Mouse (Mus musculus): Measurements from ENCODE around the gene Ahnak2. TPM values are rescaled to one million over a fixed set of nuclear protein-coding genes. Genes with fewer than 3 reads are reported as not detected.

Gene Ahnak2
- polyA plus RNA-seq, 1 experiment from 2014 or later: 0.36 TPM

GRCm38 (mm10) chr12:112744211-112744610 is 58.2 kb downstream of the Ahnak2 start:
- WGBS (ENCODE audit: insufficient replicate concordance): 68% methylated on average over 11 of the region's 11 CpGs
- TF ChIP-seq CTCF (IDR thresholded peaks at IDR 0.05; ENCODE audit: low read depth) (no peak), EP300 (IDR thresholded peaks at IDR 0.05; ENCODE audit: low read depth) (no peak)
- H3K9ac ChIP-seq (replicated peaks): no peak overlapping the region
- peaks cover 3% of the 10 kb centered on the region; the same call in 1 of the 2 replicates for H3K4me1 ChIP-seq (ENCODE audit: insufficient read depth)
- no peak overlapping the region for H3K27ac ChIP-seq (ENCODE audit: low read depth)
- no peaks in the 10 kb centered on the region for H3K27me3 ChIP-seq (ENCODE audit: insufficient read depth, low read length)
- ATAC-seq: no peak
- H3K9me3 ChIP-seq (ENCODE audit: low read length): no peaks in the 10 kb centered on the region
- H3K4me2 ChIP-seq (ENCODE audit: low read depth, low read length): no peak overlapping the region
- H3K36me3 ChIP-seq (replicated peaks; ENCODE audit: insufficient read depth, low read length): no peaks in the 10 kb centered on the region
- DNase-seq: no peak
- no peak overlapping the region for H3K4me3 ChIP-seq (ENCODE audit: low read depth, low read length)

GRCm38 (mm10) chr12:112743168-112743975 is 59.1 kb downstream of the Ahnak2 start:
- H3K4me2 ChIP-seq (ENCODE audit: low read depth, low read length): peak overlapping the region; percentile 33; the same call in 1 of the 2 replicates
- no peak overlapping the region for H3K27ac ChIP-seq (ENCODE audit: low read depth)
- no peaks in the 10 kb centered on the region for H3K9me3 ChIP-seq (ENCODE audit: low read length)
- peaks cover 3% of the 10 kb centered on the region; the same call in 1 of the 2 replicates for H3K4me1 ChIP-seq (ENCODE audit: insufficient read depth)
- WGBS (ENCODE audit: insufficient replicate concordance): 42% methylated on average over 25 of the region's 25 CpGs
- H3K4me3 ChIP-seq (ENCODE audit: low read depth, low read length): no peak overlapping the region
- peak; percentile 77 for ATAC-seq
- no peak overlapping the region for H3K9ac ChIP-seq (replicated peaks)
- no peaks in the 10 kb centered on the region for H3K27me3 ChIP-seq (ENCODE audit: insufficient read depth, low read length)
- peak; percentile 77 for DNase-seq
- TF ChIP-seq EP300 (IDR thresholded peaks at IDR 0.05; ENCODE audit: low read depth) (no peak), CTCF (IDR thresholded peaks at IDR 0.05; ENCODE audit: low read depth) (peak; percentile 89)
- no peaks in the 10 kb centered on the region for H3K36me3 ChIP-seq (replicated peaks; ENCODE audit: insufficient read depth, low read length)

DNA sequence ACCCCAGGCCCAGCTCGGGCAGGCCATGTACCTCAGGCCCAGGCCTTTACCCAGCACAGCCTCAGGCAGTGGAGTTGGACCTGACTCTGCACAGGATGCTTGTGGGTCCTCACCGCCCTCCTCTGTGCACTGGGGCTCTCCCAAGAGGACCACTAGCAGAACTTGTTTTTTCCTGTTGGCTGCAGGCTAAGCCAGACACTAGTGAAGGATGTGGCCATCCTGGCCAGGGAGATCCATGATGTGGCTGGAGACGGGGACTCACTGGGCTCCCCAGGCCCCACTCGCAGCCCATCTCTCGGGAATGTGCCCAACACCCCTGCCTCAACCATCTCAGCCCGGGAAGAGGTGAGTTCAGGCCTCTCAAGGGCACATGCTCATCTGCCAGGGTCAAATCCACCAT is 59.7 kb downstream of the Ahnak2 start:
- ATAC-seq (peak; percentile 4; the same call in 1 of the 2 replicates), DNase-seq (no peak)
- no peak overlapping the region for H3K9ac ChIP-seq (replicated peaks)
- TF ChIP-seq CTCF (IDR thresholded peaks at IDR 0.05; ENCODE audit: low read depth): no peak
- no peak for TF ChIP-seq EP300 (IDR thresholded peaks at IDR 0.05; ENCODE audit: low read depth)
- no peaks in the 10 kb centered on the region for H3K9me3 ChIP-seq (ENCODE audit: low read length)
- no peaks in the 10 kb centered on the region for H3K36me3 ChIP-seq (replicated peaks; ENCODE audit: insufficient read depth, low read length)
- peaks cover 3% of the 10 kb centered on the region; the same call in 1 of the 2 replicates for H3K4me1 ChIP-seq (ENCODE audit: insufficient read depth)
- no peaks in the 10 kb centered on the region for H3K27me3 ChIP-seq (ENCODE audit: insufficient read depth, low read length)
- H3K4me3 ChIP-seq (ENCODE audit: low read depth, low read length): no peak overlapping the region
- 45% methylated on average over 6 of the region's 6 CpGs for WGBS (ENCODE audit: insufficient replicate concordance)
- H3K4me2 ChIP-seq (ENCODE audit: low read depth, low read length): no peak overlapping the region
- H3K27ac ChIP-seq (ENCODE audit: low read depth): no peak overlapping the region

- Histone ChIP-seq H3K9me3 (ENCODE audit: low read length) (no peaks in the 10 kb centered on the region), H3K4me3 (ENCODE audit: low read depth, low read length) (no peak overlapping the region), H3K36me3 (replicated peaks; ENCODE audit: insufficient read depth, low read length) (0 out of 2 replicates have a peak, but pooled peaks cover 2% of the 10 kb centered on the region), H3K27ac (ENCODE audit: low read depth) (no peak overlapping the region), H3K9ac (replicated peaks) (no peak overlapping the region), H3K27me3 (ENCODE audit: insufficient read depth, low read length) (no peaks in the 10 kb centered on the region), H3K4me1 (ENCODE audit: insufficient read depth) (peaks cover 3% of the 10 kb centered on the region; the same call in 1 of the 2 replicates), H3K4me2 (ENCODE audit: low read depth, low read length) (no peak overlapping the region)
- 89% methylated on average over 24 of the region's 24 CpGs for WGBS (ENCODE audit: insufficient replicate concordance)
- TF ChIP-seq EP300 (IDR thresholded peaks at IDR 0.05; ENCODE audit: low read depth) (no peak), CTCF (IDR thresholded peaks at IDR 0.05; ENCODE audit: low read depth) (no peak)
- ATAC-seq (no peak), DNase-seq (no peak)
These were observed 63.4 kb downstream of the Ahnak2 start for GRCm38 (mm10) chr12:112739023-112739568.

DNA sequence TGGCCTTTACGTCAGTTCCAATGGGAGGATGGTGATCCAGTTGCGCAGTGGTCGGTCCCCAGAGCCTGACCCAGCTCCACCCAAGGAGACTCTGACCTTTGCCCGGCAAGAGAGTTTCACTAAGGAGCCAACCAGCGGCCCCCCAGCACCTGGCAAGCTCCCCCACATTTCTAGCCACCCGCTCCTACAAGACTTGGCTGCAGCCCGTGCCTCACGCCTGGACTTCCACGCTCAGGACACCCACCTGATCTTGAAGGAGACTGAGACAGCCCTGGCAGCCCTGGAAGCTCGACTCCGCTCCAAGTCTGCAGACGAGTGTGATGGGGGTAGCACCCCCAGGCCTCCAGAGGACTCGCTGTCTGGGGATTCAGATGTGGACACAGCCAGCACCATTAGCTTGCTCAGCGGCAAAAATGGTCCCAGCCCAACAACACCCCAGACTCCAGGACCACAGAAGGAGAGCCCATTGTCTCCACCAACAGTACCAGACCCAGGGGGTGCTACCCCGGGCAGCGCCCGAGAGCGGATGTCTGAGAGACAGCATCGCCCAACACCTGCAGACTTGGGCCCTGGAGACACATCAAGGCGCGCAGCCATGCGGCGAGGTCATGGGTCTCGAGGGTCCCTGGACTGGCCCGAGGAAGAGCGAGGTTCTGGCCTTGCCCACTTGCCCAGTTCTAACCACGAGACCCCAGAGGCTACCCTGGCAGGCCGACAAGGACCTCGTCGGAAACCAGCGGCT is 64.0 kb downstream of the Ahnak2 start:
- DNase-seq (no peak), ATAC-seq (no peak)
- Histone ChIP-seq H3K9ac (replicated peaks) (no peak overlapping the region), H3K9me3 (ENCODE audit: low read length) (no peaks in the 10 kb centered on the region), H3K27ac (ENCODE audit: low read depth) (no peak overlapping the region), H3K36me3 (replicated peaks; ENCODE audit: insufficient read depth, low read length) (0 out of 2 replicates have a peak, but pooled peaks cover 2% of the 10 kb centered on the region), H3K4me1 (ENCODE audit: insufficient read depth) (peaks cover 3% of the 10 kb centered on the region; the same call in 1 of the 2 replicates), H3K4me3 (ENCODE audit: low read depth, low read length) (no peak overlapping the region), H3K27me3 (ENCODE audit: insufficient read depth, low read length) (no peaks in the 10 kb centered on the region), H3K4me2 (ENCODE audit: low read depth, low read length) (no peak overlapping the region)
- WGBS (ENCODE audit: insufficient replicate concordance): 89% methylated on average over 31 of the region's 31 CpGs
- no peak for TF ChIP-seq EP300 (IDR thresholded peaks at IDR 0.05; ENCODE audit: low read depth)
- no peak for TF ChIP-seq CTCF (IDR thresholded peaks at IDR 0.05; ENCODE audit: low read depth)

GRCm38 (mm10) chr12:112737761-112738160 is 64.7 kb downstream of the Ahnak2 start:
- Histone ChIP-seq H3K9me3 (ENCODE audit: low read length) (no peaks in the 10 kb centered on the region), H3K36me3 (replicated peaks; ENCODE audit: insufficient read depth, low read length) (0 out of 2 replicates have a peak, but pooled peaks cover 2% of the 10 kb centered on the region), H3K9ac (replicated peaks) (no peak overlapping the region), H3K27me3 (ENCODE audit: insufficient read depth, low read length) (no peaks in the 10 kb centered on the region), H3K4me2 (ENCODE audit: low read depth, low read length) (no peak overlapping the region), H3K4me1 (ENCODE audit: insufficient read depth) (peaks cover under 1% of the 10 kb centered on the region; the same call in 1 of the 2 replicates), H3K4me3 (ENCODE audit: low read depth, low read length) (no peak overlapping the region), H3K27ac (ENCODE audit: low read depth) (no peak overlapping the region)
- no peak for ATAC-seq
- 91% methylated on average over 14 of the region's 14 CpGs for WGBS (ENCODE audit: insufficient replicate concordance)
- no peak for DNase-seq
- TF ChIP-seq CTCF (IDR thresholded peaks at IDR 0.05; ENCODE audit: low read depth): no peak
- TF ChIP-seq EP300 (IDR thresholded peaks at IDR 0.05; ENCODE audit: low read depth): no peak

Data from liver, postnatal 0 days (tissue).